Mouse (Mus musculus): ENCODE data around the gene Slc10a1. TPM values are rescaled to one million over a fixed set of nuclear protein-coding genes. Genes with fewer than 3 reads are reported as not detected.
"Not testable (repeated sequence)": the region's sequence is repeated elsewhere in the genome, so short reads cannot be mapped to it uniquely, and the experiment has no call there.

Slc10a1 gene
- polyA plus RNA-seq, 1 experiment from 2014 or later, result 39.5 TPM

- H3K4me3 ChIP-seq (ENCODE audit: low read depth, low read length), result no peak overlapping the region
- no peak overlapping the region for H3K4me2 ChIP-seq (ENCODE audit: low read depth, low read length)
- 89% methylated on average over 3 of the region's 3 CpGs for WGBS (ENCODE audit: insufficient replicate concordance)
- ATAC-seq (ENCODE audit: low read depth), result no peak
- H3K36me3 ChIP-seq (ENCODE audit: control insufficient read depth, insufficient read depth), result peaks cover 89% of the 10 kb centered on the region
- peaks cover 17% of the 10 kb centered on the region for H3K4me1 ChIP-seq (ENCODE audit: control insufficient read depth, low read depth, low read length)
- no peaks in the 10 kb centered on the region for H3K9me3 ChIP-seq (replicated peaks; ENCODE audit: control insufficient read depth, low read length)
- no peak overlapping the region for H3K27ac ChIP-seq (ENCODE audit: low read length)
- H3K27me3 ChIP-seq (ENCODE audit: control insufficient read depth, insufficient read depth, low read depth, low read length), result no peaks in the 10 kb centered on the region
- H3K9ac ChIP-seq (ENCODE audit: low read depth, low read length), result no peak overlapping the region
Observed at GRCm38 (mm10) chr12:80951640-80952219, 16.8 kb downstream of the Slc10a1 start.

GRCm38 (mm10) chr12:80949603-80950002 is 18.9 kb downstream of the Slc10a1 start:
- peaks cover 71% of the 10 kb centered on the region for H3K36me3 ChIP-seq (ENCODE audit: control insufficient read depth, insufficient read depth)
- not testable (repeated sequence) for ATAC-seq (ENCODE audit: low read depth); H3K4me2 ChIP-seq (ENCODE audit: low read depth, low read length); H3K9me3 ChIP-seq (replicated peaks; ENCODE audit: control insufficient read depth, low read length); H3K27ac ChIP-seq (ENCODE audit: low read length); H3K9ac ChIP-seq (ENCODE audit: low read depth, low read length); H3K27me3 ChIP-seq (ENCODE audit: control insufficient read depth, insufficient read depth, low read depth, low read length); H3K4me3 ChIP-seq (ENCODE audit: low read depth, low read length)
- H3K4me1 ChIP-seq (ENCODE audit: control insufficient read depth, low read depth, low read length), result peaks cover 21% of the 10 kb centered on the region
- WGBS (ENCODE audit: insufficient replicate concordance), result 90% methylated on average over 14 of the region's 16 CpGs

- Histone ChIP-seq H3K4me2 (ENCODE audit: low read depth, low read length) (peak overlapping the region; percentile 21), H3K4me3 (ENCODE audit: low read depth, low read length) (peak overlapping the region; percentile 15; the same call in 1 of the 2 replicates), H3K36me3 (ENCODE audit: control insufficient read depth, insufficient read depth) (peaks cover 57% of the 10 kb centered on the region), H3K9ac (ENCODE audit: low read depth, low read length) (no peak overlapping the region), H3K27me3 (ENCODE audit: control insufficient read depth, insufficient read depth, low read depth, low read length) (no peaks in the 10 kb centered on the region), H3K9me3 (replicated peaks; ENCODE audit: control insufficient read depth, low read length) (no peaks in the 10 kb centered on the region), H3K4me1 (ENCODE audit: control insufficient read depth, low read depth, low read length) (peaks cover 31% of the 10 kb centered on the region), H3K27ac (ENCODE audit: low read length) (no peak overlapping the region)
- ATAC-seq (ENCODE audit: low read depth), result no peak
- 91% methylated on average over 18 of the region's 18 CpGs for WGBS (ENCODE audit: insufficient replicate concordance)
Observed at GRCm38 (mm10) chr12:80948202-80948601, 20.3 kb downstream of the Slc10a1 start.

DNA sequence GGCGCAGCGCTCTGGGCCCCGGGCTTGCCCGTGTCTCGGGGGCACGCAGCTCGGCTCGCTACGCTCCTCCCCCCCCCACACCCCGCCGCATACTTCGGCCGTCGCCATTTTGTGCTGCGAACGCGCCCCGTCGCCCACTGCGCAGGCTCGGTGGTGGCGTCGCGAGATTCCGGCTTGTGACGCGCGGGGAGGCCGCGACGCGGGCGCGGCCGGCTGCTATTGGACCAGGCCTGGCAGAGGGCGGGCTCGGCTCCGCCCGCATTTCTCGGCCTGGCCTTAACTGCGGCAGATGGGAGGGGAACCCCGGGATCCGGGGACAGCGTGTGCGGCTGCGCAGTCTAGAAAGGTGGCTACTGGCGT is 22.5 kb downstream of the Slc10a1 start:
- peaks cover 37% of the 10 kb centered on the region for H3K36me3 ChIP-seq (ENCODE audit: control insufficient read depth, insufficient read depth)
- under 1% methylated on average over 46 of the region's 47 CpGs for WGBS (ENCODE audit: insufficient replicate concordance)
- H3K4me2 ChIP-seq (ENCODE audit: low read depth, low read length), result peak overlapping the region; percentile 71
- H3K27me3 ChIP-seq (ENCODE audit: control insufficient read depth, insufficient read depth, low read depth, low read length), result no peaks in the 10 kb centered on the region
- peak; percentile 91 for ATAC-seq (ENCODE audit: low read depth)
- peak overlapping the region; percentile 97 for H3K27ac ChIP-seq (ENCODE audit: low read length)
- peak overlapping the region; percentile 94 for H3K4me3 ChIP-seq (ENCODE audit: low read depth, low read length)
- H3K9ac ChIP-seq (ENCODE audit: low read depth, low read length), result peak overlapping the region; percentile 96
- no peaks in the 10 kb centered on the region for H3K9me3 ChIP-seq (replicated peaks; ENCODE audit: control insufficient read depth, low read length)
- peaks cover 46% of the 10 kb centered on the region for H3K4me1 ChIP-seq (ENCODE audit: control insufficient read depth, low read depth, low read length)

DNA sequence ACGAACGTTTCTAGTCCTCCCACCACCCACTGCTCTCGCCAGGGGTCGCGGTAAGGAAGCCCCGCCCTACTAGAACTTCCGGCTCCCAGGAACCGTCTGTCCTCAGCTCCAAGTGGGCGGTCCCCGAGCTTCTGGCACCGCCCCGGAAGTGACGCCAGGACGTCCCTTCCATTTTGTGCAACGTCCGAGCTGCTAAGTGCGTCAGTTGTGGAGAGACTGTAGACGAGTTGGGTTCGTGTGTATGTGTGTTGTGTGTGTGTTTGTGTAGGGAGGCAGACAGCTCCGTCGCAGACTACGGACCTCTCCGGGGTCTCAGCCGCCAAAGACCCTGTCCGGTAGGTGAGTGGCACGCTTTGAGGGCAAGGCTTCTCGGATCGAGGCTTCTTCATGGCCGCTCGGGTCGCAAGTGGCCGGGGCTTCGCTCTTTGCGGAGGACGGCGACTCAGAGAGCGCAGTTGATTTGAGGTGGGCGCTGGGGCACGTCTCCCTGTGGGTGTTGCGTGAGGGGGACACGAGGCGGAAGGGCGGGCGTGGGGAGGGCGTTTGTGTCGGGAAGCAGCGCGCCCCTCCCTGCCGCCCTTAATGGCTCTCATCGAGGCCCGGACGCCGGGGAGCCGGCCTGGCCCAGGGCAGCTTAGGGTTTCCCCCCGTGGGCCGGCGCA is 23.0 kb downstream of the Slc10a1 start, which contains the start of gene Srsf5:
Gene Srsf5 (plus strand): TSS at position 171 of the 662 bp plus-strand sequence.
- peak within 1 kb of the TSS; percentile 94 for H3K4me3 ChIP-seq (ENCODE audit: low read depth, low read length)
- ATAC-seq (ENCODE audit: low read depth), result peak; percentile 76
- no peaks in the 10 kb centered on the region for H3K27me3 ChIP-seq (ENCODE audit: control insufficient read depth, insufficient read depth, low read depth, low read length)
- WGBS (ENCODE audit: insufficient replicate concordance), result under 1% methylated on average over 57 of the region's 57 CpGs
- peak within 1 kb of the TSS; percentile 71 for H3K4me2 ChIP-seq (ENCODE audit: low read depth, low read length)
- H3K27ac ChIP-seq (ENCODE audit: low read length), result peak within 1 kb of the TSS; percentile 97
- H3K4me1 ChIP-seq (ENCODE audit: control insufficient read depth, low read depth, low read length), result peaks cover 50% of the 10 kb centered on the region
- H3K9ac ChIP-seq (ENCODE audit: low read depth, low read length), result peak within 1 kb of the TSS; percentile 96
- no peaks in the 10 kb centered on the region for H3K9me3 ChIP-seq (replicated peaks; ENCODE audit: control insufficient read depth, low read length)
- H3K36me3 ChIP-seq (ENCODE audit: control insufficient read depth, insufficient read depth), result peaks cover 32% of the 10 kb centered on the region

GRCm38 (mm10) chr12:80944963-80945333 is 23.6 kb downstream of the Slc10a1 start:
- not testable (repeated sequence) for H3K9me3 ChIP-seq (replicated peaks; ENCODE audit: control insufficient read depth, low read length); H3K27me3 ChIP-seq (ENCODE audit: control insufficient read depth, insufficient read depth, low read depth, low read length); ATAC-seq (ENCODE audit: low read depth)
- H3K4me1 ChIP-seq (ENCODE audit: control insufficient read depth, low read depth, low read length), result peaks cover 54% of the 10 kb centered on the region
- H3K4me2 ChIP-seq (ENCODE audit: low read depth, low read length), result peak overlapping the region; percentile 50
- peak overlapping the region; percentile 56 for H3K9ac ChIP-seq (ENCODE audit: low read depth, low read length)
- under 1% methylated on average over 9 of the region's 9 CpGs for WGBS (ENCODE audit: insufficient replicate concordance)
- H3K4me3 ChIP-seq (ENCODE audit: low read depth, low read length), result peak overlapping the region; percentile 94
- peaks cover 31% of the 10 kb centered on the region for H3K36me3 ChIP-seq (ENCODE audit: control insufficient read depth, insufficient read depth)
- peak overlapping the region; percentile 97 for H3K27ac ChIP-seq (ENCODE audit: low read length)

- peaks cover 60% of the 10 kb centered on the region for H3K4me1 ChIP-seq (ENCODE audit: control insufficient read depth, low read depth, low read length)
- WGBS (ENCODE audit: insufficient replicate concordance), result 49% methylated on average over 4 of the region's 4 CpGs
- peak overlapping the region; percentile 36 for H3K9ac ChIP-seq (ENCODE audit: low read depth, low read length)
- H3K27me3 ChIP-seq (ENCODE audit: control insufficient read depth, insufficient read depth, low read depth, low read length), result no peaks in the 10 kb centered on the region
- H3K27ac ChIP-seq (ENCODE audit: low read length), result peak overlapping the region; percentile 97
- peaks cover 26% of the 10 kb centered on the region for H3K36me3 ChIP-seq (ENCODE audit: control insufficient read depth, insufficient read depth)
- peak overlapping the region; percentile 50 for H3K4me2 ChIP-seq (ENCODE audit: low read depth, low read length)
- no peak for ATAC-seq (ENCODE audit: low read depth)
- H3K9me3 ChIP-seq (replicated peaks; ENCODE audit: control insufficient read depth, low read length), result no peaks in the 10 kb centered on the region
- H3K4me3 ChIP-seq (ENCODE audit: low read depth, low read length), result peak overlapping the region; percentile 94
Observed at GRCm38 (mm10) chr12:80944204-80944603, 24.3 kb downstream of the Slc10a1 start.

DNA sequence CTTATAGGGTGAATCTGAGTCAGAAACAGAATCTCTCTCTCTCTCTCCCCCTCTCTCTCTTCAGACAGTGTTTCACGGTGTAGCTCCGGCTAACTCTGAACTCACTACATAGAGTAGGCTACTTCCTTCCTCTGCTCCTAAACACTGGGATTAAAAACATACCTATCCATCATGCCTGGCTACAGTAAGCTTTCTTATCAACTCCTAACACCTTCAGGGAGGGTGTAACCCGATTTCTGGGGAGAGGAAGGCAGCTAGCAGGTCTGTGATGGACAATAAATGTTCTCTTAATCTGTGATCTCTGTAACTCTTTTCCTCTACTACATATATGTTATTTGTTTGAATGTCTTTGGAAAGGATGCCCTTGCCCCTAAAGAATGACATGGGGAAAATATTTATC is 25.1 kb downstream of the Slc10a1 start:
- H3K9ac ChIP-seq (ENCODE audit: low read depth, low read length), result peak overlapping the region; percentile 46
- H3K9me3 ChIP-seq (replicated peaks; ENCODE audit: control insufficient read depth, low read length), result no peaks in the 10 kb centered on the region
- peaks cover 65% of the 10 kb centered on the region for H3K4me1 ChIP-seq (ENCODE audit: control insufficient read depth, low read depth, low read length)
- H3K27ac ChIP-seq (ENCODE audit: low read length), result peak overlapping the region; percentile 97
- H3K4me2 ChIP-seq (ENCODE audit: low read depth, low read length), result peak overlapping the region; percentile 50
- H3K27me3 ChIP-seq (ENCODE audit: control insufficient read depth, insufficient read depth, low read depth, low read length), result no peaks in the 10 kb centered on the region
- H3K36me3 ChIP-seq (ENCODE audit: control insufficient read depth, insufficient read depth), result peaks cover 19% of the 10 kb centered on the region
- peak; percentile 57 for ATAC-seq (ENCODE audit: low read depth)
- peak overlapping the region; percentile 94 for H3K4me3 ChIP-seq (ENCODE audit: low read depth, low read length)
- 27% methylated on average over 3 of the region's 3 CpGs for WGBS (ENCODE audit: insufficient replicate concordance)

DNA sequence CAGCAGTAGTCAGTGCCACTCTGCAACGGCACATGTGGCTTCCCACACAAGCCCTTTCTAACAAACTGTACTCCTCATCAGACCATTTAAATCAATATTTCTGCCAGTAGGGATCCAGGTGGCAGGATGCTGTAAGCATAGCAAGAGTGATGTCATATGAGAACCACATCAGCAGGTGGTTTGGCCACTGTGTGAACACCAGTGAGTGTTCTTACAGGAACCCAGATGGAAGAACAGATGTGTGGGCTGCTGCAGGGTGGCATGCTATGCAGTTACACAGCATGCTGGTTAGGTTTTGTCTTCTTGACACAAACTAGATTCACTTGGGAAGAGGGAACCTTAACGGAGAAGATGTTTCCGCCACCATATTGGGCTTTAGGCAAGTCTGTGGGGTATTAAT is 26.6 kb downstream of the Slc10a1 start:
- Histone ChIP-seq H3K27ac (ENCODE audit: low read length) (peak overlapping the region; percentile 62), H3K9me3 (replicated peaks; ENCODE audit: control insufficient read depth, low read length) (no peaks in the 10 kb centered on the region), H3K27me3 (ENCODE audit: control insufficient read depth, insufficient read depth, low read depth, low read length) (no peaks in the 10 kb centered on the region), H3K4me1 (ENCODE audit: control insufficient read depth, low read depth, low read length) (peaks cover 55% of the 10 kb centered on the region), H3K36me3 (ENCODE audit: control insufficient read depth, insufficient read depth) (peaks cover 5% of the 10 kb centered on the region), H3K4me2 (ENCODE audit: low read depth, low read length) (no peak overlapping the region), H3K4me3 (ENCODE audit: low read depth, low read length) (no peak overlapping the region), H3K9ac (ENCODE audit: low read depth, low read length) (no peak overlapping the region)
- ATAC-seq (ENCODE audit: low read depth), result no peak
- 92% methylated on average over 3 of the region's 3 CpGs for WGBS (ENCODE audit: insufficient replicate concordance)

Measured in liver, embryonic 16.5 days (tissue).